Mouse (Mus musculus) hindbrain, postnatal 0 days (tissue): Measurements from ENCODE around the gene Slc6a20b. TPM values are rescaled to one million over a fixed set of nuclear protein-coding genes. Genes with fewer than 3 reads are reported as not detected.
A peak's percentile ranks its signal among the peaks of the same experiment; 100 is the strongest.

Experiments used
- ATAC-seq: fragments of 200-750 bp; cut with Nextera tagmentation; 2 replicates; pipeline ENCODE4 v1.8.0; 2017; ENCODE audit warnings: mild to moderate bottlenecking, moderate TSS enrichment, moderate library complexity
- DNase-seq: peaks from one replicate; pipeline ENCODE4 v3.0.0-alpha.2; 2015; ENCODE audit warnings: low spot score
- H3K27ac ChIP-seq: fragments of 300-500 bp; sonication (generic); 2 replicates; pipeline ENCODE4 v1.5.1; 2014; ENCODE audit warnings: mild to moderate bottlenecking
- H3K27me3 ChIP-seq: fragments of 300-500 bp; sonication (generic); 2 replicates; pipeline ENCODE4 v1.6.1; 2014; ENCODE audit warnings: low read length, mixed read lengths; ENCODE audit not compliant: insufficient read depth
- H3K36me3 ChIP-seq: fragments of 300-500 bp; sonication (generic); 2 replicates; pipeline ENCODE4 v1.6.1; 2014; ENCODE audit warnings: low read length, mixed read lengths; ENCODE audit not compliant: insufficient read depth
- H3K4me1 ChIP-seq: fragments of 300-500 bp; sonication (generic); 2 replicates; pipeline ENCODE4 v1.6.1; 2014; ENCODE audit warnings: antibody characterized with exemption, low read length, mixed read lengths; ENCODE audit not compliant: insufficient read depth
- H3K4me2 ChIP-seq: fragments of 300-500 bp; sonication (generic); 2 replicates; pipeline ENCODE4 v1.6.1; 2014; ENCODE audit warnings: low read depth, mild to moderate bottlenecking, low read length, moderate library complexity, mixed read lengths
- H3K4me3 ChIP-seq: fragments of 300-500 bp; sonication (generic); 2 replicates; pipeline ENCODE4 v1.5.1; 2014; ENCODE audit warnings: low read length
- H3K9ac ChIP-seq: fragments of 300-500 bp; sonication (generic); replicated peaks from 2 replicates; pipeline ENCODE4 v1.6.1; 2014; ENCODE audit warnings: mild to moderate bottlenecking, low read length, moderate library complexity, mixed read lengths
- H3K9me3 ChIP-seq: fragments of 300-500 bp; sonication (generic); 2 replicates; pipeline ENCODE4 v1.6.1; 2016; ENCODE audit warnings: low read length, mixed read lengths
- CTCF ChIP-seq: IDR thresholded peaks from 2 replicates; pipeline ENCODE4 v1.5.1; 2016; ENCODE audit warnings: antibody characterized with exemption, control low read depth, low read depth
- WGBS: fragments of 180-500 bp; shearing (Covaris S2); extraction: QIAGEN DNeasy Blood & Tissue Kit; methylation state at CpG from one replicate; pipeline ENCODE4 v1.1.7; 2014; 5-methylcytosine and 5-hydroxymethylcytosine counted together
- polyA plus RNA-seq: library from polyadenylated mRNA; unstranded; fragments of >200 nt; fragmentation: Nextera tagmentation; extraction: Ambion mirVana; gene quantifications from 2 replicates; pipeline ENCODE4 v1.2.1, GENCODE M21; 2015
- total RNA-seq: library from RNA; depleted of rRNA; stranded (reverse); fragments of >200 nt; gene quantifications from 2 replicates; pipeline ENCODE4 v1.2.3, GENCODE M21; 2014

The Slc6a20b gene
- total and polyA plus RNA-seq, 2 experiments from 2014 or later, result 0.45 to 0.68 TPM

GRCm38 (mm10) chr9:123657457-123657856, 25.1 kb upstream of the Slc6a20b start:
- Histone ChIP-seq H3K36me3 (no peaks in the 10 kb centered on the region), H3K4me3 (no peak overlapping the region), H3K27me3 (no peaks in the 10 kb centered on the region), H3K9ac (no peak overlapping the region), H3K9me3 (no peaks in the 10 kb centered on the region), H3K4me1 (no peaks in the 10 kb centered on the region), H3K4me2 (no peak overlapping the region), H3K27ac (no peak overlapping the region)
- no peak for DNase-seq
- WGBS, result 79% methylated on average over 3 of the region's 3 CpGs
- no peak for TF ChIP-seq CTCF
- ATAC-seq, result no peak

GRCm38 (mm10) chr9:123651369-123651768, 19.0 kb upstream of the Slc6a20b start:
- ATAC-seq (no peak), DNase-seq (no peak)
- H3K36me3 ChIP-seq, result no peaks in the 10 kb centered on the region
- H3K9me3 ChIP-seq, result no peaks in the 10 kb centered on the region
- no peak overlapping the region for H3K27ac ChIP-seq
- H3K4me2 ChIP-seq, result no peak overlapping the region
- H3K9ac ChIP-seq, result no peak overlapping the region
- H3K4me3 ChIP-seq, result no peak overlapping the region
- H3K4me1 ChIP-seq, result no peaks in the 10 kb centered on the region
- 48% methylated on average over 4 of the region's 4 CpGs for WGBS
- no peaks in the 10 kb centered on the region for H3K27me3 ChIP-seq
- no peak for TF ChIP-seq CTCF

- Histone ChIP-seq H3K27ac (no peak overlapping the region), H3K4me3 (no peak overlapping the region), H3K4me2 (no peak overlapping the region), H3K9ac (no peak overlapping the region), H3K27me3 (no peaks in the 10 kb centered on the region), H3K9me3 (no peaks in the 10 kb centered on the region), H3K36me3 (no peaks in the 10 kb centered on the region), H3K4me1 (no peaks in the 10 kb centered on the region)
- WGBS, result 88% methylated on average over 1 of the region's 2 CpGs
- no peak for DNase-seq
- no peak for ATAC-seq
- no peak for TF ChIP-seq CTCF
These were observed 17.6 kb upstream of the Slc6a20b start for GRCm38 (mm10) chr9:123649785-123650511.

- Histone ChIP-seq H3K9me3 (no peaks in the 10 kb centered on the region), H3K4me3 (no peak overlapping the region), H3K27ac (no peak overlapping the region), H3K4me1 (no peaks in the 10 kb centered on the region), H3K36me3 (no peaks in the 10 kb centered on the region), H3K9ac (no peak overlapping the region), H3K4me2 (no peak overlapping the region), H3K27me3 (no peaks in the 10 kb centered on the region)
- DNase-seq, result no peak
- ATAC-seq, result no peak
- TF ChIP-seq CTCF, result no peak
- 67% methylated on average over 1 of the region's 1 CpGs for WGBS
These were observed 7.7 kb upstream of the Slc6a20b start for GRCm38 (mm10) chr9:123640106-123640505.

GRCm38 (mm10) chr9:123638668-123639089, 6.3 kb upstream of the Slc6a20b start:
- Histone ChIP-seq H3K27ac (no peak overlapping the region), H3K36me3 (no peaks in the 10 kb centered on the region), H3K9me3 (no peaks in the 10 kb centered on the region), H3K4me2 (no peak overlapping the region), H3K9ac (no peak overlapping the region), H3K4me1 (no peaks in the 10 kb centered on the region), H3K4me3 (no peak overlapping the region), H3K27me3 (no peaks in the 10 kb centered on the region)
- WGBS, result 96% methylated on average over 1 of the region's 1 CpGs
- DNase-seq (peak; percentile 54), ATAC-seq (no peak)
- TF ChIP-seq CTCF, result peak; percentile 83

GRCm38 (mm10) chr9:123638231-123638630, 5.9 kb upstream of the Slc6a20b start:
- no peak for ATAC-seq

GRCm38 (mm10) chr9:123636771-123637170, 4.4 kb upstream of the Slc6a20b start:
- Histone ChIP-seq H3K27ac (no peak overlapping the region), H3K4me3 (no peak overlapping the region), H3K9ac (no peak overlapping the region), H3K4me2 (no peak overlapping the region), H3K36me3 (no peaks in the 10 kb centered on the region), H3K27me3 (no peaks in the 10 kb centered on the region), H3K9me3 (no peaks in the 10 kb centered on the region), H3K4me1 (no peaks in the 10 kb centered on the region)
- ATAC-seq (no peak), DNase-seq (no peak)
- WGBS, result 60% methylated on average over 5 of the region's 5 CpGs
- no peak for TF ChIP-seq CTCF

More at GRCm38 (mm10) chr9:123638231-123638630, 5.9 kb upstream of the Slc6a20b start:
- H3K36me3 ChIP-seq, result no peaks in the 10 kb centered on the region
- TF ChIP-seq CTCF, result no peak
- H3K9ac ChIP-seq, result no peak overlapping the region
- no peaks in the 10 kb centered on the region for H3K4me1 ChIP-seq
- H3K4me3 ChIP-seq, result no peak overlapping the region
- no peak for DNase-seq
- H3K4me2 ChIP-seq, result no peak overlapping the region
- no peak overlapping the region for H3K27ac ChIP-seq
- H3K27me3 ChIP-seq, result no peaks in the 10 kb centered on the region
- no peaks in the 10 kb centered on the region for H3K9me3 ChIP-seq
